Mouse (Mus musculus) cerebellum, adult 18-20 months (tissue): ENCODE data around the gene Ppp1r35.
"Not testable (repeated sequence)": the region's sequence is repeated elsewhere in the genome, so short reads cannot be mapped to it uniquely, and the experiment has no call there.

Source experiments
- DNase-seq, 2 experiments: peaks; one replicate each; pipeline ENCODE4 v3.0.0; 2021

Ppp1r35 gene

DNA sequence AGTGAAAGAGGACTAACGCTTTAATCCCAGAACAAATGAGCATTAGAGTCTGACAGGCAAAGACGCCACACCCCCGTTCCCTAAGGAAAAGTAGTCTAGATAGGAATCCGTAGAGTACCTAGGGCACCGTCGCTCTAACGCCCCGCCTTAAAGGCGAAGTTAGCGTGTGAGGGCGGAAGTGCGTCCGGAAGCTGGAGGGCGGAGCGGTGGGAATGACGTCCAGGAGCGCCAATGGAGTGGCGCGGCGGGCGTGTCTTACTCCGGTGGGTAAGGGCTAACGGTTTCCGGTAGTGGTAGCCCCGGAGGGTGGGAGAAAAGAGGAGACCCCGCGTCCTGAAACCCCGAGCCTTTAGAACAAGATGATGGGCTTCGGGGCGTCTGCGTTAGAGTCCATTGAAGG is at the start of gene Ppp1r35:
Gene Ppp1r35, plus strand, starts transcription at position 215 of the 400 bp plus-strand sequence.
- DNase-seq = peak; percentile 96 to 98

DNA sequence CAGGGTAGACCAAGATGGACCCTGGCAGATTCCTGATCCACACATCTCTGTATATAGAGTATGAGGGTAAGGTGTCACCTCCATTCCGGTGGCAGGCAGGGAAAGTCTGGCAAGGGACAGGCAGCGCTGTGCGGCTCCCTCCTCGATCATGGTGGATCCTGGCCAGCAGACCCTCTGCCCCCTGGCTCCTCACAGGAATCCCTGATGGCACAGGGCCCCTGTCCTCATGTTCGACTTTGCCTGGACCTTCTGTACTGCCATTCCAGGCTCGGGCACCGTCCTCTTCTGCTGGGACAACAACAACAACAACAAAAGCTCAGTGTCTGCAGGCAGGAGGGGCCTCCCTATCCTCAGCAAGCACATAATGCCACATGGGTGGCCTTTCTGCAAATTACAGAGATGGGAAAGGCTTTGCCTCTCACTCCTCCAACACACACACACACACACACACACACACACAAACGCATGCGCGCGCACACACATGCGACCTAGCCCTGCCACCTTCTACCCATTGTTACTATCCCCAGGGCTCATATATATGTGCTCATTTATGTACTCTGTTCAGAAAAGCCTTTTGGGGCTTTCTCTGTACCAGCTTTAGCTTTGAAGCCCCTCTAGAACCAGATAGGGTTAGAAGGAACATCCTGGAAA is 44.9 kb upstream of the Ppp1r35 start:
- DNase-seq = no peak

DNA sequence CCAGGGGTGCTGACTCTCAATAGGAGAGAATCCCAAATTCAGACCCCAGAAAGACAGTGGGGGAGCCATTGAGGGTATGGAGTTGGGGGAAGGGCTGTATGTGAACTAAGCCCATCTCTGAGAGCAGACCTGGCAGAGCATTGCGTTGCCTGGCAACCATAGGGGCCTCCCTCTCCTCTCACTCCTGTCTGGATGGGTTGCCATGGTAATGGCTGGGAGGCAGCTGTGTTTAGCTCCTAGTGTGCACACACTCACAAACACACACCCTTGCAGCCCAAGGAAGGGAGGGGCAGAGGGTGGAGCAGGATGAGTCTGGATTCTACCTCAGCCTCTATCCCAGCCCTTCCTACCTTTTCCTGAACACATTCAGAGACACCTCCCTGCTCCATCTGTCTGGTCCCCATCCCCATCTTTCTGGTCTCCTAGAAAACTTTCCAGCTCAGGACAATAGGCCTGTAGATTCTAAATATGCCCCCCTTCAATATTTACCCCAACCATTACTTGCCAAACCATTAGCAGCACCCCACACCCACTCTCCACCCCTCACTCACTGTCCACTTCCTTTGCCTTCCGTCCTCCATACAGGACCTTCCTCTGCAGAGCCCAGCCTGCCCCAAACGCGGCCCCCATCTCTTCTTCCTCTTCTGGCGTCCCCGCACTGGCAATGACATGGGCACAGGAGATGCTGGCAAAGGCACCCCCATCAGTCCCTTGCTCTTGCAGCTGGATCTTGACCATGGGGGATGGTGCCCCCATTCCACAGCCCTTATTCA is 44.2 kb upstream of the Ppp1r35 start:
- DNase-seq = peak in 1 of 2 experiments; percentile 11

- DNase-seq = no peak
These were observed 41.2 kb upstream of the Ppp1r35 start for GRCm38 (mm10) chr5:137737400-137737940.

GRCm38 (mm10) chr5:137738516-137738915 is 40.1 kb upstream of the Ppp1r35 start:
- no peak for DNase-seq

GRCm38 (mm10) chr5:137739471-137739870 is 39.2 kb upstream of the Ppp1r35 start:
- no peak for DNase-seq

DNA sequence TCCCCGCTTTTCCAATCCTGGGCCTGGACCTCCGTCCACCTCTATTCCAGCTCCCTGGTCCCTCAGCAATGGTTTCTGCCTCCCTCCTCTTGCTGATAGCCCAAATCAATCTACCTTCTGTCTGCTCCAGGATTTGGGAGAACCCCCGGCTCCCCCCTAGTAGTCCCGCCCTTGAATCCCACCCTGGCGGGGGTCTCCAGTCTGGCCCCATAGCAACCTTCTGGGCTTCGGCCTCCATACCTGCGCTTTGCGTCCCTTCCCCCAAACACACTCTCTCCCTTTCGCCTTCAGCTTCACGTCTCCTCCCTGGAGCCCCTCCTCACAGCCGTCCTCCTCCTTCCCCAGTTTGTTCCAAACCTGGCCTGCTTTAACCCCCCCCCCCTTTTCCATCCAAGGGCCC is 38.1 kb upstream of the Ppp1r35 start:
- no peak for DNase-seq

- DNase-seq = peak; percentile 80 to 90
These were observed 37.4 kb upstream of the Ppp1r35 start, which contains the start of gene Nyap1 for GRCm38 (mm10) chr5:137741023-137741931. Gene Nyap1, minus strand, starts transcription at chr5:137741607.

GRCm38 (mm10) chr5:137742048-137742447 is 36.6 kb upstream of the Ppp1r35 start:
- DNase-seq = no peak

DNA sequence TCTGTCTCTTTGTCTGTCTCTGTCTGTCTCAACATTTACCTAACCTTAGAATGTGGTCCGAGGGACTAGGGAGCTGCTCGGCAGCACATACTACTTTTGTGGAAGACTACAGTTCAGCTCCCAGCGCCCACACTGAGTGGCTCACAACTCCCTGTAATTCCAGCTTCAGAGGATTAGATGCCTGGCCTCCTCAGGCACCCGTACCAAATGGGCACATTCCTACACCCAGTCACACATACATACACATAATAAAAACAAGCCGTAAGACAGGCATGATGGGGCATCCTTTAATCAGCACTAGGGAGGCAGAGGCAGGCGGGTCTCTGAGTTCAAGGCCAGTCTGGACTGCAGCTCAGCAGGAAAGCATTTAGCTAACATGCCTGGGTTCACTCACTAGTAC is 35.8 kb upstream of the Ppp1r35 start:
- DNase-seq = no peak

DNA sequence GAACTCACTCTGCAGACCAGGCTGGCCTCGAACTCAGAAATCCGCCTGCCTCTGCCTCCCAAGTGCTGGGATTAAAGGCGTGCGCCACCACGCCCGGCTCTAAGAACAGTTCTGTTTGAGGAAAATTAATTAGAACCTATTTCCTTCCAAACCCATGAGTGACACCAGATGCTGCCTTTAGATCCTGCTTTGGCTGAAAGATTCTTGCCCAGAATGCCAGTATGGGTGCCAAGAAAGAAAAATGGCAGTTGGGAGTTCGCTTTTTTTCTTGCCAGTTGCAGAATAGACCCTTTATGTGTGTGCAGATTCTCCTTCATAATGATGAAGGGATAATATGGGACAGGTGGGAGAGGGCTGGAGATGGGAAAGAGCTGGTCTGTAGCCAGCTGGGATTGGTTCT is 34.5 kb upstream of the Ppp1r35 start:
- DNase-seq = no peak

GRCm38 (mm10) chr5:137745214-137746171 is 33.2 kb upstream of the Ppp1r35 start, which contains the start of gene Tsc22d4:
Gene Tsc22d4, plus strand, starts transcription at chr5:137745730.
- DNase-seq = peak; percentile 85 to 86

DNA sequence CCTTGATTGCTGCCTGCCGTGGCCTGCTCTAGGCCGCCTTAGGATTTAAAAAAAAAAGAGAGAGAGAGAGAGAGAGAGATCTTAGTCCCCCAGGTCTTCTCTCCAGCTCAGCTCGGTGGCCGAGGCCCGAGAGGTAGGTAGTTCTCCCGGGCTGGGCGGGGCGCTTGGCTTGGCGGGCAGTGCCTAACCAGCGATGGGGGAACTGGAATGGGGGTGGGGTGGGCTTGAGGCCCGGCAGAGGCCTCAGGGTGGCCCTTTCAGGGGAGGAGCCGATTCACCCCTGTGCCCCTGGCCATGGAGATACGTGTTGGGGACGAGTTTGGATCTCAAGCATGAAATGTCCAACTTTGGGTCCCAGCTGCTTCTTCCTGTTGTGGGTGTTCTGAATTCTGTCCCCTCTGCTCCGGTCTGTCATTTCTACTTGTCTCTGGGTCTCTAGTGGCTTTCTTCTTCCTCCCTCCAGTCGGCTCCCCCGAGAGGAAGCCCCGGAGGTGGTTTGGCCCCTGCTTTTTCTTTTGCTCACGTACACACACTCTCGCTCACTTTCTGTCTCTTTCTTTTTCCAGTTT is 32.3 kb upstream of the Ppp1r35 start:
- DNase-seq = peak; percentile 63 to 71

DNA sequence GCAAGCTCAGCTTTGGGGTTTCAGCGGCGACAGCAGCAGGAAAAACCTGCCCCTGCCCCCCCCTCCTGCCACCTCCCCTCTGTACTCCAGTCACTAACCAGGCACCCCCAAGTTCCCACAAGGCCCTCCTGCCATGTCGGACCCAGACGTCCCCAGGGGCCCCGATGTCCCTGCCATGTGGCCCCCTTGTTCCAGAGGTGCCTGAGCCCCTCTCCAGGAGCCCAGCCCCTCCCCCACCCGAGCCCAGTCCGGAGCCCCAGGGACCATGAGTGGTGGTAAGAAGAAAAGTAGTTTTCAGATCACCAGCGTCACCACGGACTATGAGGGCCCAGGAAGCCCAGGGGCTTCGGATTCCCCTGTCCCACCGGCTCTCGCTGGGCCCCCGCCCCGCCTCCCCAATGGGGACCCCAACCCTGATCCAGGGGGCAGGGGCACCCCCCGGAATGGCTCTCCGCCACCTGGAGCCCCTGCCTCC is 31.8 kb upstream of the Ppp1r35 start:
- DNase-seq = peak in 1 of 2 experiments; percentile 43

- peak; percentile 63 to 65 for DNase-seq
These were observed 31.2 kb upstream of the Ppp1r35 start for GRCm38 (mm10) chr5:137747326-137747961.

GRCm38 (mm10) chr5:137748130-137748770 is 30.4 kb upstream of the Ppp1r35 start:
- DNase-seq = no peak

- no peak for DNase-seq
These were observed 29.3 kb upstream of the Ppp1r35 start for GRCm38 (mm10) chr5:137749196-137749836.

- DNase-seq = not testable (repeated sequence)
These were observed 28.4 kb upstream of the Ppp1r35 start for GRCm38 (mm10) chr5:137750212-137750611.

DNA sequence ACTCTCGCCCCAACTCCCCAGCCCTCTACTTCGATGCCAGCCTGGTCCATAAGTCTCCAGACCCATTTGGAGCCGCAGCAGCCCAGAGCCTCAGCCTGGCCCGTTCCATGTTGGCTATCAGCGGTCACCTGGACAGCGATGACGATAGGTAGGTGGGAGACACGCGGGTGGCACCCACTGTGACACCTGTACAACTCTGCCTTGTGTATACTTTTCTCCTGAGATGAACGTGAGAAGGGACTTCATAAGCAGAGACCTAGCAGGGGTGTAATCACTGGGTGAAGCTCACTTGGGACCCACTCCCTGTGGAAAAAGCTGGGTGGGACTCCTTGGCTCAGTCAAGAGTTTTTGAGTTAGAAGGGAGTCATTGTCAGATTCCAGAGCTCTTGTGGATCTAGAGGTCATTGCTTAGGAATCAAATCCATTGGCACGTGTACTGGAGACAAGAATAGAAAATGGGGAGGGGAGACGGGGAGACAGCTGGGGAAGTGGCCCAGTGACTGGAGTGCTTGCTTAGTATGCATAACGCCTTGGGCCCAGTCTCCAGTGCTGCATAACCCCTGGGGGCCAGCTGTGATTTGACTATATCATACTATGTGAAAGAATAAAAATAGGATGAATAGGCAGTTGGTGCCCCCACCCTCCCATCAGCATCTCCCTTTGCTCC is 27.3 kb upstream of the Ppp1r35 start:
- no peak for DNase-seq
